Mouse (Mus musculus) embryo, embryonic 11.5 days (tissue): Measurements from ENCODE around the gene Fam173a.
"Not testable (repeated sequence)": the region's sequence is repeated elsewhere in the genome, so short reads cannot be mapped to it uniquely, and the experiment has no call there.

ENCODE experiments used
- DNase-seq: peaks from one replicate; pipeline ENCODE4 v3.0.0-alpha.2; 2012; ENCODE audit warnings: low read depth, low spot score

The Fam173a gene

GRCm38 (mm10) chr17:25761561-25761970 is 31.1 kb downstream of the Fam173a start:
- DNase-seq = no peak

DNA sequence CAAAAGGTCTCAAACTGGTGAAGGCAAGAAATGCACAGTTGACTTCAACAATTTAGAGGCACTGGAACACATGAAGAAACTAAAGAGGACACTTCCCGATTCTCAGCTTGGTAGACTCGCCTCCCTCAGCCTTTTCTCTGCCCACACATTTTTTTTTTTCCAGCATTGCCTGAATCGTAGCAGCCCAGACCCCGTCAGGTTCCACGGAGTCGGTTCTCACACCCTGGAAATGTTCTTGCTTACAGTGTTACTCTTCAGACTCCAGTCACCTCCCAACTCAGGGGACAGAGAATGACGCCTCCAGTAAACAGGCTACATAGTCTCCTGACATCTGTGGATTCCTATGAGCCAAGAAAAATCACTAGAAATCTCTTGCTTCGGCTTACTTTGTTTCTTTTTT is 32.6 kb downstream of the Fam173a start:
- DNase-seq = no peak

DNA sequence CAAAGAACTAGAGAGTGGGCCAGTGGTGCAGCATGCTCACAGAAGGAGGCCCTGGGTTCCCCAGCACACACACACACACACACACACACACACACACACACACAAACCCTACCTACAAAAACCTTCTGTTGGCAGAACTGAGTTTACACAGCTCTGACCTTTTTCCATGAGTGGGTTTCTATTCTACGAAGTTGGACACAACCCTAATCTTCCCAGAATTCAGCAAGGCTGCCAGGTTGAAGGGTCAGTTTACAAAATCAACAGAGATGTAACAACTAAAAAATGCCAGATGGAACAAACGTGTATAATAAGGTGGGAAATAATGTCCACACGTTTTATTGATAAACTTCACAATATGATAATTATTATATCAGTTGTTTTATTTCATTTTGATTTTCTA is 35.0 kb downstream of the Fam173a start:
- no peak for DNase-seq

DNA sequence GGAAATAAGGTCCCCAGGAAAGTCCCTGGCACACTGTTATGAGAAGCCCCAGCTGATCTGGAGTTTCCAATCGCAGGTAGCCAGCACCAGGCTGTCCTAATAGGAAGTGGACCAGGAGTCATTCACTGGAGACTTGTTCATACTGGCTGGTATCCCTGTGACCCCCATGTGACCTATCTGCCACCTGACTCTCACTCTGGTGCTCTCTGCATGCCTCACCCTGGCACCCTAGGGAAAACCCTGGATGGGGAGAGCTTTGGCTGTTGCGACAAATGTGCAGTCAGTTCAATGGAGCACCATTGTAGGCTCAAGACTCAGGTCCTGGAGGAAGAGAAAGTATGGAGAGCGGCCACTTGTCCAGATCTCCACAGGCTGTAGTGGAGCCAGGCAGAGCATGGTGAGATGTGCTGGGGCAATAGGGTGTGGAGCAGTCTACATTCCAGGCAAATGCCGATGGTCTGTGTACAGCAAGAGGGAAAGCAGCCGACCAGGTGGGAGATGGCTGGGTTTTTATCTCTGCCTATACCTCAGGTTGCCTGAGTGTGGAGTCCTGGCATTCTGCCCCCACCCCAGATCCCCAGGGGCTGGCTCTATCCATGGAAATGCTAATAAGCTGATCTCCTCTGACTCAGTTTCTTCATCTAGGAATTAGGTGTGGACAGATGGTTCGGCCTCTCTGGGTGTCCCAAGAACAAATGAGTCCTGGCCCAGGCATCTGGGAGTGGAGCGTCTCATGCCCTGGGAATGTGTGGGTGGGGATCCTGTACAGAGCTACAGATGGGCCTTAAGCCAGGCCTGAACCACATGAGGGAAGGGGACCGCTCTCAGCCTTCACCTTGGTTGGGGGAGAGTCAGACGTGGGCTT is 36.1 kb downstream of the Fam173a start:
- DNase-seq = no peak

DNA sequence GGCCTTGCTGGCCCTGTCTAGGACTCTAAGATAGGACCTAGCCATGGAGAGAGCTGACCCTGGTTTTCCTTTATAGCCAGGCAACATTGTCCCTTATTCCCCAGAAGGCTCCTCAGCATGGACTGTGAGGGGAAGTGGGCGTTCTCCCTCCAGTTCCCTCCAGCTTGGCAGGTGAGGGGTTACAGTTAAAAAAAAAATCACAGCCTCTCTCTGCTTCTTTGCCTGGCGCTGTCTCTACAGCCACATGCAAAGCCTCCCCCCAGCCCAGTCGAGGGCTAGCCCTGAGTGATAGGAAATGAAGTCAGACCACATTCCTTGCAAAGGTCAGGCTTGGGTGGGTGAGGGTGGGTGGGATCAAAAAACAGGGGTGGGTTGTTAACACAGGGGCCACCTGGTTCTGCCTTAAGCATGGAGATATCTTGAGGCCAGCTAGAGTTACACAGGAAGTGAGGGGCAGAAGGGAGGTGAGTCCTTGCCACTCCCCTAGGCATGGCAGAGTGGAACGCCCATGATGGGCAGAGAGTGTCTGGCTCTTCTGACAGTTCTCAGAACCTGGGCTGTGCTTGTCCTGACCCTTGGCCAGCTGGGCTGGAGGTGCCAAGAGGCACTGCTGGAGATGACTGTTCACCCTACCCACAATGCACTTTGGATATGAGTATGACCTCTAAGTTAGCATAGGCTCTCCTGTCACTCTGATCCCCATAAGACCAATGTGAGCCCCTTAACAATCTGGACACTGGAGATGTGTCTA is 36.9 kb downstream of the Fam173a start:
- DNase-seq = no peak

DNA sequence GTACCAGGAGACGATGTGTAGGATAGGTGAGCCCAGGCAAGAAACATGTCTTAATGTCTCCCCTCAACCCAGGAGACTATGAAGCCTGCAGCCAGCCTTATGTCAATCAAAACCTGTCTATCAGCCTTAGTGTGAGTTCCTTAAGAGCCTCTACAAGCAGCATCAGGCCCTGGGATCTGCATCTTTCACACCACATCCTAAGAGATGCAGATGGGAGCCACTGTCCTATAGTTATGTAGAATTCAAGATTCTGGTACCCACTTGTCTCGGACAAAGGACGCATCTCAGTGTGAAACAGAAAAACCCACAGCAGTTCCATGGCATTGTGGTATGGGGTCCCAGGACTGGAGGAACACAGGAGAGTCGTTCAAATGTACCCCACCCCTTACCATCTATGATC is 37.6 kb downstream of the Fam173a start:
- no peak for DNase-seq

DNA sequence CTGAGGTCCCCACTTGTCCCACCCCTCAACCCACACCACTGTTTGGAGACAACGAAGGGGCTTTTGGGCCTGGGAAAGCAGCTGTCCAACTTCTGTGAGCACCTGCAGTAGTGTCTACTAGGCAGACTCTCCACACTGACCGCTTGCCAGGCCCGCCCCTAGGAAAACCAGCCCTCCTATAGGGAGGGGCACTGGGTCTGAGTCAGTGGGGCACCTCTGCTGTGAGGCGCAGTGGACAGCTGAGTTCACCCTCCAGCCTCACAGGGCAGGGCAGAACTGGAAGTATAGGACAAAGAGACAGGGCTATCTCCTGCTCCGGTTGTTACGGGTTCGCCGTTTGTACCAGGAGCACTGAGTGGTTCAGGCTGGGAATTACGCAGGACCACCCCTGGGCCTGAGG is 38.5 kb downstream of the Fam173a start, which contains the start of gene Msln:
Gene Msln, minus strand, starts transcription at position 138 of the 400 bp plus-strand sequence.
- DNase-seq = no peak

GRCm38 (mm10) chr17:25751446-25751845 is 41.3 kb downstream of the Fam173a start:
- no peak for DNase-seq

- DNase-seq = no peak
These were observed 43.4 kb downstream of the Fam173a start for GRCm38 (mm10) chr17:25749314-25749713.

GRCm38 (mm10) chr17:25748238-25748637 is 44.5 kb downstream of the Fam173a start:
- no peak for DNase-seq

GRCm38 (mm10) chr17:25744311-25744710 is 48.4 kb downstream of the Fam173a start:
- no peak for DNase-seq

DNA sequence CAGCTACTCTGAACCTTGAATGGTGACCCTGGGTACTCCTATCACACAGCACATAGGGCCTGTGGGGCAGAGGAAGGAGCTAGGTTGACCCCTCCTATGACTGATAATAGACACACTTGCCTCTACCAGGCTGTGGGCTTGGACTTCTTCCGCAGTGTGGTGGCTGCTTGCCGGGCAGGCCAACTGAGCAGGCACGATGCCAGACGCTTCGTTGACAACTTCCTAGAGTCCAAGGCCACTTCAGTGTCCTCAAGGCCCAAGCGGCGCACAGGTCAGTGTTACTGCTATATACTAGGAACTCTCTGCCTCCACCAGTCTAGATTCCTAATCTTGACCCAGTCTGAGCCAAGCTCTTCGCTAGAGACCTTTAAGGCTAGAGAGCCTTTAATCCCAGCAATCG is 48.9 kb downstream of the Fam173a start:
- DNase-seq = no peak

GRCm38 (mm10) chr17:25741471-25741870 is 51.2 kb downstream of the Fam173a start:
- not testable (repeated sequence) for DNase-seq
